Mouse (Mus musculus): Measurements from ENCODE around the gene Ahsa2.
"Not testable (repeated sequence)": the region's sequence is repeated elsewhere in the genome, so short reads cannot be mapped to it uniquely, and the experiment has no call there.

Ahsa2 gene

GRCm38 (mm10) chr11:23497718-23498509 lies at the start of gene Ahsa2:
Gene Ahsa2, minus strand, starts transcription at chr11:23498030.
- peak; percentile 95 for DNase-seq

- DNase-seq: no peak
Observed at GRCm38 (mm10) chr11:23537446-23537845, 39.6 kb upstream of the Ahsa2 start.

GRCm38 (mm10) chr11:23520473-23521205 lies 22.8 kb upstream of the Ahsa2 start, which contains the start of gene 1700093K21Rik:
Gene 1700093K21Rik, minus strand, starts transcription at chr11:23521155.
- DNase-seq: peak; percentile 52

GRCm38 (mm10) chr11:23518981-23519380 lies 21.2 kb upstream of the Ahsa2 start:
- no peak for DNase-seq

GRCm38 (mm10) chr11:23515315-23515714 lies 17.5 kb upstream of the Ahsa2 start:
- DNase-seq: no peak

- DNase-seq: not testable (repeated sequence)
Observed at GRCm38 (mm10) chr11:23514785-23515184, 17.0 kb upstream of the Ahsa2 start.

GRCm38 (mm10) chr11:23504801-23505200 lies 7.0 kb upstream of the Ahsa2 start:
- not testable (repeated sequence) for DNase-seq

DNA sequence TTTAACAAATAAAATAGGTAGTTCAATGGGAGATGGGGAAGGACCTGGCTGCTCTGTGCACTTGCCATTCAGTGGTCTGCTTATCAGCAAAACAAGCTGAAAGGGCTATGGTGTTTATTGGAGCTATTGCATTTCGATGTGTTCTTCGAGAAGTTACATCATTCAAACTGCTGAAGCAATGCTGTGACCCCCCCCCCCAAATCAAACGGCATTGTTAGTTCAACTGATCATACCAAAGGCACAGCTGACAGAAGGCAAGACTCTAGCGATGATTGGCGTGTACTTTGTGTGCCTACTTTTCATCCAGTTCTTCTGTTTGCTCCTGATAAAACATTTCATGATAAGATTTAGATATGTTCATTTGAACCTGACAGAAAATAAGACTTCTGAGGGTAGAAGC lies 779 bp upstream of the Ahsa2 start:
- no peak for DNase-seq

GRCm38 (mm10) chr11:23497335-23497717 lies 504 bp downstream of the Ahsa2 start:
- peak; percentile 69 for DNase-seq

GRCm38 (mm10) chr11:23496661-23497060 lies 1.2 kb downstream of the Ahsa2 start:
- no peak for DNase-seq

DNA sequence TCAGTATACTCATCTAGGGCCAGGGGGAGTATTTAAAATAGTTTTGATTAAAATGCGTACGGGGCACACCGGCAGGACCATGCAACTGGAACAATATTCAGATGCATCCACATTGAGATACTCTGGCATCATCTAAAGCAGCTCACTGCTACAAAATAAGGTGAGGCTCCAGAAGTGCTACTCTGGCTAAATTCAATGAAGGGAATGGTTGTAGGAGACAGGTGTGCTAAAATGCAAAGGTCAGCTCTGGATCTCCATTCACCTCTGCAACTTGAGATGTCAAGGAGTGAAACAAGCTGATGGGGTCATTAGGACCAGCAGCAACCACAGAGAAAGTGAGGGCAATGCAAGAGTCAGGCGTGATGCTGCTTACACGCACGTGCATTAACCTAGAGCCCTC lies 2.6 kb downstream of the Ahsa2 start:
- no peak for DNase-seq

DNA sequence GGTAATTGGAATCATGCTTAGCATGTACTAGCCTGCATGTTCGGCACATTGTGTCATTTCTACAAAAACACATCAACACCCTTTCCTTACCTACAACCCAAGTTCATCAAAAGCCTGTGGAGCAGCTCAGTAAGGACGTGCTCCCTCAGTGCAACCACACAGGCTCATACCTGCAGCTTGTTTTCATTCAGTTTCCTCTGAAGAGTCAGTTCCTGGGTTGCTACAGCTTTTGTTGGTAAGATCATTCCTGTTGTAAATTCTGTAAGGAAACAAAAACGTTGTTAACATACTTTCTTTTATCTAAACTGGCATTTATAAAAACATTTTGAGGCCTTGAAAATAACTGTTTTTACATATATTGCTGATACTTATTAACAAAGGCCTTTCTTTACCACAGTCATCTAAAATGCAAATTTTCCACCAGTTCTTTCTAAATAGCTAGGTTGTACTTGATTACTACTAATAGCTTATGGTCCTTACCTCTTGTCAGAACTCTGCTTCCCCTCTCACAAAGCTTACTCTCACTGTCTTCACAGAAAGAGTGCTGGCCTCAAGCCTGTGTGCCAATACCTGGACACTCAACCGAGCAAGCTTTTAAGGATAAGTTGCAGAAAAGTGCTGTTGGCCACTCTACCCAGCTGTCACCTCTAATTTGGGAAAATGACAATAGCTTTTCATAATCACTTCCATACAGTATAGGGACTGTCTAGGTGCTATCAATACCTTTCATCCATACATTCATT lies 5.6 kb downstream of the Ahsa2 start:
- DNase-seq: no peak

- DNase-seq: no peak
Observed at GRCm38 (mm10) chr11:23489955-23490354, 7.9 kb downstream of the Ahsa2 start.

GRCm38 (mm10) chr11:23465862-23466261 lies 32.0 kb downstream of the Ahsa2 start:
- not testable (repeated sequence) for DNase-seq

All from layer of hippocampus, adult 9-11 months (tissue).